Mouse (Mus musculus) liver, embryonic 11.5 days (tissue): ENCODE measurements around the gene Rubcnl. TPM values are rescaled to one million over a fixed set of nuclear protein-coding genes. Genes with fewer than 3 reads are reported as not detected.
A peak's percentile ranks its signal among the peaks of the same experiment; 100 is the strongest.

ENCODE experiments used
- ATAC-seq: fragments of 200-750 bp; cut with Nextera tagmentation; replicated peaks from 2 replicates; pipeline ENCODE4 v1.8.0; 2017; ENCODE audit warnings: moderate number of reproducible peaks, mild to moderate bottlenecking, moderate TSS enrichment, moderate library complexity; ENCODE audit not compliant: low FRiP score
- DNase-seq: peaks from one replicate; pipeline ENCODE4 v3.0.0-alpha.2; 2017; ENCODE audit warnings: low spot score
- H3K27ac ChIP-seq: fragments of 300-500 bp; sonication (generic); 2 replicates; pipeline ENCODE4 v1.5.1; 2014; ENCODE audit warnings: mild to moderate bottlenecking, low read depth, low read length, control low read depth
- H3K27me3 ChIP-seq: fragments of 300-500 bp; sonication (generic); replicated peaks from 2 replicates; pipeline ENCODE4 v1.6.1; 2014; ENCODE audit warnings: low read length, mixed read lengths; ENCODE audit not compliant: control insufficient read depth, insufficient read depth
- H3K36me3 ChIP-seq: fragments of 300-500 bp; sonication (generic); 2 replicates; pipeline ENCODE4 v1.6.1; 2014; ENCODE audit warnings: mild to moderate bottlenecking, low read length, moderate library complexity, mixed read lengths; ENCODE audit not compliant: control insufficient read depth, insufficient read depth
- H3K4me1 ChIP-seq: fragments of 300-500 bp; sonication (generic); replicated peaks from 2 replicates; pipeline ENCODE4 v1.6.1; 2014; ENCODE audit warnings: low read length, mixed read lengths; ENCODE audit not compliant: control insufficient read depth, insufficient read depth
- H3K4me2 ChIP-seq: fragments of 300-500 bp; sonication (generic); 2 replicates; pipeline ENCODE4 v1.6.1; 2014; ENCODE audit warnings: mild to moderate bottlenecking, control low read depth, moderate library complexity
- H3K4me3 ChIP-seq: fragments of 300-500 bp; sonication (generic); 2 replicates; pipeline ENCODE4 v1.5.1; 2014; ENCODE audit warnings: low read depth, low read length, control low read depth
- H3K9ac ChIP-seq: fragments of 300-500 bp; sonication (generic); 2 replicates; pipeline ENCODE4 v1.6.1; 2014; ENCODE audit warnings: low read depth, low read length, control low read depth
- H3K9me3 ChIP-seq: fragments of 300-500 bp; sonication (generic); 2 replicates; pipeline ENCODE4 v1.6.1; 2016; ENCODE audit warnings: low read length, inconsistent platforms, mixed read lengths; ENCODE audit not compliant: control insufficient read depth
- WGBS: fragments of 180-500 bp; shearing (Covaris S2); extraction: QIAGEN DNeasy Blood & Tissue Kit; methylation state at CpG from one replicate; pipeline ENCODE4 v1.1.7; 2014; 5-methylcytosine and 5-hydroxymethylcytosine counted together
- polyA plus RNA-seq: library from polyadenylated mRNA; unstranded; fragments of >200 nt; fragmentation: Nextera tagmentation; extraction: Ambion mirVana; gene quantifications from 2 replicates; pipeline ENCODE4 v1.2.1, GENCODE M21; 2014

The Rubcnl gene
- polyA plus RNA-seq, 1 experiment from 2014 or later, result not detected

DNA sequence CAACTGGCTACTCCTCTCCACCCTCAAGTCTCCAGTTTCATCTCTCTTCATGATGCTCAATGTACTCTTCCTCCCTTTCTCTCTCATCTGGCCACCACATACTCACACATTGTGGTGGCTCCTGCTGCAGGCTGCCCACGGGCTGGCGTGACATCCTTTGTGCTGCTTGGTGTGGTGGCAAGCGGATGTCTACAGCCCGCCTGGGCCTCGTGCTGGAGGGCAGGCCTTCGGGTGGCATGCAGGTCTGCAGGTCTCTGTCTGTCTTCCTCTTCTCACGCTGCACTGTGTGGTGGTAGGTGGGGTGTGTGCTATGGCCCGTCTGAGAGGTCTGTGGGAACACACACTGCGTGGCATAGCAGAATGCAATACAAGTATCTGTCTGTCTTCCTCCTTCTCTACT lies 6.7 kb downstream of the Rubcnl start:
- ATAC-seq (no peak), DNase-seq (no peak)
- Histone ChIP-seq H3K9ac (no peak overlapping the region), H3K4me1 (no peaks in the 10 kb centered on the region), H3K4me2 (no peak overlapping the region), H3K27me3 (no peaks in the 10 kb centered on the region), H3K36me3 (no peaks in the 10 kb centered on the region), H3K27ac (no peak overlapping the region), H3K9me3 (no peaks in the 10 kb centered on the region), H3K4me3 (no peak overlapping the region)
- 75% methylated on average over 9 of the region's 9 CpGs for WGBS

GRCm38 (mm10) chr14:75024793-75025710 lies 9.2 kb downstream of the Rubcnl start:
- Histone ChIP-seq H3K27ac (no peak overlapping the region), H3K9ac (no peak overlapping the region), H3K36me3 (no peaks in the 10 kb centered on the region), H3K27me3 (no peaks in the 10 kb centered on the region), H3K4me1 (no peaks in the 10 kb centered on the region), H3K4me2 (no peak overlapping the region), H3K4me3 (no peak overlapping the region), H3K9me3 (no peaks in the 10 kb centered on the region)
- WGBS, result 76% methylated on average over 8 of the region's 8 CpGs
- ATAC-seq (no peak), DNase-seq (no peak)

DNA sequence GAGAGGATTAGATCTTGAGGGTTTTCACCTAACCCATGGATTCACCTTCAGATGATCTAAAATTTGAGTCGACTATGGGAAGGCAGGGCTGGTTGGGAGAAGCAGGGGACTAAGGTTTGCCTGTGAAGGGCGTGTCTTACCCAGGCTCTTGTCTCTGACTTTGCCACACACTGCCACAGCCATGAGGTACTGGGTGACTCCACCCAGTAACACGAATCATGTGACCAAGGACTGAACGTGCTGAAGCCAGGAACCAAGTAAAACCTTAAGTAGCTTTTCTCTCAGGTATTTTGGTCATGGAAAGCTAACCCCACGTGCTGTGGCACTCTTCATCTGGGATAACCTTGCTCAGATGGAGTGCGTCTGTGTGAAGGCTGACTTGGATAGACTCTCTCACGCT lies 14.9 kb downstream of the Rubcnl start:
- 64% methylated on average over 7 of the region's 7 CpGs for WGBS
- Histone ChIP-seq H3K4me2 (no peak overlapping the region), H3K4me3 (no peak overlapping the region), H3K9ac (no peak overlapping the region), H3K4me1 (no peaks in the 10 kb centered on the region), H3K36me3 (no peaks in the 10 kb centered on the region), H3K9me3 (no peaks in the 10 kb centered on the region), H3K27ac (no peak overlapping the region), H3K27me3 (no peaks in the 10 kb centered on the region)
- DNase-seq (no peak), ATAC-seq (peak; percentile 73)

DNA sequence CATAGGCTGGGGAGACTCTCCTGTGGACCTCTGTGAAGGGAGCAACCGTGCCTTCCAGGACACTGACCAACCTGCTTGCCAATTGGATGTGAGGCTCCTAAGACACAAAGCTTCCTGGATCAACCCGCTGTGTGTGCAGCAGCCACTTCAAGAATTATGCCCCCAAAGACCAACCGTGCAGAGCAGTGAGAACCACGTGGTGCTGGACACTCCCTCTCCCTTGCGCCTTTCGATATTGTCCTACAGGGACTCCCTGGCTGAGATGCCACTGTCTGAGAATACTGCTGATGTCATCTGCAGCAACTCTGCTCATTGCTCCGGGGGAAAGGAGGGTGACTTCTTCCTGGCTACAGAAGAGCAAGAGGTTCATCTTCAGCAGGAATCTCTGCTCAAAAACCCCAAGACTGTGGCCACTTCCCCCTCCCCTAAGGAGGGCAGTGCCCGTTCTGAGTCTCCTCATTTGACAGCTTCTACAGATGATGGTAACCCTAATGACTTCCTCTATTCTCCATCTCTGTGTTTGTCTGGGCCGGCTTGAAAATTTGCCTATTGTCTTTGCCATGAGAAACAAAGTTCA lies 16.3 kb downstream of the Rubcnl start:
- no peaks in the 10 kb centered on the region for H3K9me3 ChIP-seq
- DNase-seq, result no peak
- H3K4me1 ChIP-seq, result no peaks in the 10 kb centered on the region
- no peak overlapping the region for H3K27ac ChIP-seq
- WGBS, result 54% methylated on average over 9 of the region's 9 CpGs
- no peak overlapping the region for H3K4me3 ChIP-seq
- H3K4me2 ChIP-seq, result no peak overlapping the region
- H3K9ac ChIP-seq, result no peak overlapping the region
- H3K36me3 ChIP-seq, result no peaks in the 10 kb centered on the region
- ATAC-seq, result no peak
- no peaks in the 10 kb centered on the region for H3K27me3 ChIP-seq

DNA sequence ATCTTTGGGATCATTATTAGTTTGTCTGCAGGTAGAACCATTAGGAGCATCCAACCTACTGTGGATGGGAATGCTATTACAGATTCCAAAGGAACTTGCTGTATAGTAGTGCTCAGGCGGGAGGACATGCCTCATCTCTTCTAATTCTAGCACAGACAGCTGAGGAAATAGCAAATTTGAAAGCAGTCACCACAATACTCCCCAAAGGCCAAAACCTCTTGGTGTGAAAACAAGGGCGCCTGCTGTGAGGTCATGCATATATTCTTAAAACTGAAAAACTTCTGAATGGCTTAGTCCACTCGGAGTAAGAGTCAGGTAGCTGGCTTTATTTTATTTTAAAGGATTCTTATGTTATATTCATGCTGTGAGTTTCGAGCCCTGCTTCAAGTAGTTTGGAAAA lies 16.9 kb downstream of the Rubcnl start:
- WGBS, result 82% methylated on average over 4 of the region's 4 CpGs
- H3K9ac ChIP-seq, result no peak overlapping the region
- H3K4me3 ChIP-seq, result no peak overlapping the region
- no peak overlapping the region for H3K4me2 ChIP-seq
- DNase-seq (no peak), ATAC-seq (no peak)
- no peak overlapping the region for H3K27ac ChIP-seq
- H3K27me3 ChIP-seq, result no peaks in the 10 kb centered on the region
- no peaks in the 10 kb centered on the region for H3K36me3 ChIP-seq
- no peaks in the 10 kb centered on the region for H3K4me1 ChIP-seq
- H3K9me3 ChIP-seq, result no peaks in the 10 kb centered on the region

DNA sequence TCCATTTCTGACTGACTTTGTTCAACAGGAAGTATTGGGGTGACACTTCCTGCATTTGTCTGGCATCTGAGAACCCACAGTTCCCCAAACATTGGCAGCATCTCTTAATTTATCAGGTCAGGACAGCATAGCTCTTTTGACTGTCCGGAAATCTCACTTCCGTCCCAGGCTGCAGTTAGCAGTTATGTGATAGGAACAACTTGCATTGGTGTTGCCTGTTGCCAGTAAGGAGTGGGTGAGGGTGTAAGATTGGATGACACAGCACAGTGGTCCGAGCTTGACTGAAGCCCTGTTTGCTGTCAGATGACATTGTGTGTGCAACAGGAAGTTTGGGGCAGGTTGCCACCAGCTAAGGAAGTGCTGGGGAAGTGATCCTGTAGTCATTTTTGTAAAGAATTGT lies 18.4 kb downstream of the Rubcnl start:
- Histone ChIP-seq H3K9ac (no peak overlapping the region), H3K4me3 (no peak overlapping the region), H3K27ac (no peak overlapping the region), H3K9me3 (no peaks in the 10 kb centered on the region), H3K27me3 (no peaks in the 10 kb centered on the region), H3K4me1 (no peaks in the 10 kb centered on the region), H3K4me2 (no peak overlapping the region), H3K36me3 (no peaks in the 10 kb centered on the region)
- ATAC-seq, result peak; percentile 57; the same call in 1 of the 2 replicates
- DNase-seq, result no peak
- WGBS, result 34% methylated on average over 3 of the region's 3 CpGs

DNA sequence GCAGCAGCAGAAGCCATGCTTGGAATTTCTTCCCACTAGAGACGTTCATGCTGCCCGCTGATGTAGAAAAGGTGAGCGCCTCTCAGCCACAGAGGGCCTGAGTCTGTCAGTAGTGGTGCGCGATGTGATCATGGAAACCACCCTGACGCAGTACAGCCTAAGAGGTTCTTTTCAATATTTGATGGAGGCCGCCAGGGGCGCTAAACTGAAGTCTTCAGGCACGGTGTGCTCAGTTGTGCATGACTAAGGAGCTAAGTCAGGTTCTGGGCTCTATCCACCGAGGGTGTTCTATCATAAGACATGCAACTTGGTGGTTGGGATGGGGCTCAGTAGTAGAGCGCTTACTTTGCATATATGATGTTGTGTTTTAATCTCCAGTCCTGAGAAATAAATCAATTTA lies 19.6 kb downstream of the Rubcnl start:
- ATAC-seq (no peak), DNase-seq (no peak)
- Histone ChIP-seq H3K4me1 (no peaks in the 10 kb centered on the region), H3K4me3 (no peak overlapping the region), H3K9me3 (no peaks in the 10 kb centered on the region), H3K9ac (no peak overlapping the region), H3K36me3 (no peaks in the 10 kb centered on the region), H3K4me2 (no peak overlapping the region), H3K27ac (no peak overlapping the region), H3K27me3 (no peaks in the 10 kb centered on the region)
- WGBS, result 74% methylated on average over 11 of the region's 11 CpGs

- ATAC-seq (no peak), DNase-seq (no peak)
- Histone ChIP-seq H3K9me3 (no peaks in the 10 kb centered on the region), H3K4me2 (no peak overlapping the region), H3K36me3 (no peaks in the 10 kb centered on the region), H3K9ac (no peak overlapping the region), H3K27ac (no peak overlapping the region), H3K4me1 (no peaks in the 10 kb centered on the region), H3K27me3 (no peaks in the 10 kb centered on the region), H3K4me3 (no peak overlapping the region)
- WGBS, result 52% methylated on average over 7 of the region's 7 CpGs
Observed at GRCm38 (mm10) chr14:75045184-75045583, 29.4 kb downstream of the Rubcnl start.

DNA sequence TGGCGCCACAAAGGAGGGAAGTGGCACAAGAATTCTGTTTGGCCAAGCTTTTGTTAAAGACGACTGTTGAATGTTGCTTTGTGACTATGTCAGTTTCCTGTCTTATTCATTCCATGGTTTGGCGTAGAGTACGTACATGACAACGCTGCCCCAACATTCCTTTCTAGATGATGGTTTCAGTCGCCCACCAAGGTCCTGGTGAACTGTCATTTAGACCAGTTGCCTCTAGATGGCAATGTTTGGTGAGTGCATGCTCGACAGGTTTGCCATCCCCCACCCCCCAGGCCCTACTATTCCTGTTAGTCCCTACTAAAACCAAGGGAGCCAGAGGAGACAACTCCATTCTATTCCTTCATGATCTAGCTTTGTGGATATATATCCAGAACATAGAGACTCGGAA lies 36.6 kb downstream of the Rubcnl start:
- Histone ChIP-seq H3K36me3 (no peaks in the 10 kb centered on the region), H3K9ac (no peak overlapping the region), H3K27ac (no peak overlapping the region), H3K4me2 (no peak overlapping the region), H3K9me3 (no peaks in the 10 kb centered on the region), H3K27me3 (no peaks in the 10 kb centered on the region), H3K4me3 (no peak overlapping the region), H3K4me1 (peaks cover 8% of the 10 kb centered on the region)
- ATAC-seq (no peak), DNase-seq (no peak)
- WGBS, result 63% methylated on average over 8 of the region's 8 CpGs
